Comparison of ENCODE assay signal across 7 mouse cellular contexts in the genomic region with DNA sequence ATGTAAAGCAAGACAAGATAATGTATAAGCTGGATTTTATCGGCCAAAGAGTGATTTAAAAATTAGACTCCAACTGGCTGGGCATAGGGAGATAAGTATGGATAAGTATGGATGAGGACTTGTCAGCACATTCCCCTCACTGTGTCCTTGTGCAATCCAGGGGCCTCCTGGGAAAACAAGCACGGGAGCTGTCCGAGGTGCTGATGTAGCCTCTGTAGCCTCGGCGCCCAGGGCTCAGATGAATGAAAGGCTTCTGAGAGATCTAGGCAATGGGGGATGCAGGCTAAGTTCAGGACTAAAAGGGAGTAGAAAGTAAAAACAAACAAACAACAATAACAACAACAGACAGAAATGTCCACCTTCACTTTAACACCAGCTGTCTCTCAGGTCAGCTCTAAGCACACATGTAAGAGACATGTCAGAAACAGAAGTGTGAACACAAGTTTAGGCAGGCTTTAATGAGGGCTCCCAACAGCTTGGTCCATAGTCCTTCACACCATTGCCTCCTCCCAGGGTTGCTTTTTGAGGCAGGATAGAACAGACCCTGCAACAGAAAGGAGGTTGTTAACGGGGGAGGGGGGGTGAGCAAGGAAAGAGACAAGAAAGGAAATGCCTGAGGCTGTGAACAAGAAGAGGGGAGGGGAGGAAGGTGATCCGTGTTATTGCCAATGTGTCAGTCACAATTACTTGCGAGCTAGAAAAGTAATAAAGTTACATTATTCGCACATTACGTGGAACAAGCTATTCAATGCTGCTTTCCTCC.
DNase-seq lines count a peak whose midpoint lies in the region; ATAC-seq and TF ChIP-seq lines count a peak whose summit lies in the region.

No protein-coding gene starts in this region.

- TF ChIP-seq POLR2A in cerebellum, adult 2 months (IDR thresholded peaks at IDR 0.05; ENCODE audit: borderline replicate concordance, insufficient read depth, low read length), result no peak

- peak; percentile 62; the same call in 1 of the 2 replicates for ATAC-seq in lung, embryonic 14.5 days (ENCODE audit: insufficient read depth)
- ATAC-seq in forebrain, embryonic 16.5 days, result peak; percentile 57; the same call in 1 of the 2 replicates
- no peak for ATAC-seq in neural tube, embryonic 11.5 days (ENCODE audit: insufficient read depth, low FRiP score, low TSS enrichment)

- H3K27ac ChIP-seq in lung, embryonic 14.5 days (ENCODE audit: low read depth), result no peak overlapping the region
- H3K27ac ChIP-seq in forebrain, embryonic 16.5 days (ENCODE audit: low read length), result no peak overlapping the region
- no peak overlapping the region for H3K27ac ChIP-seq in neural tube, embryonic 11.5 days (ENCODE audit: low read depth, low read length)
- H3K27ac ChIP-seq in cerebellum, adult 2 months (ENCODE audit: insufficient read depth, low read length), result no peak overlapping the region

- DNase-seq in lung, embryonic 14.5 days, result peak; percentile 89
- DNase-seq in lung, adult 18-20 months, result no peak
- DNase-seq in adrenal gland, postnatal 10 days, result peak; percentile 68
- peak; percentile 75 for DNase-seq in neural tube, embryonic 11.5 days (ENCODE audit: low spot score)
- no peak for DNase-seq in frontal cortex, postnatal 14 days (ENCODE audit: low spot score in 2 of 2)
- DNase-seq in cerebellum, adult 2 months, result no peak

- no peaks in the 10 kb centered on the region for H3K9me3 ChIP-seq in lung, embryonic 14.5 days (ENCODE audit: low read depth, low read length)
- no peaks in the 10 kb centered on the region for H3K9me3 ChIP-seq in forebrain, embryonic 16.5 days (ENCODE audit: control insufficient read depth, low read length)
- H3K9me3 ChIP-seq in neural tube, embryonic 11.5 days (ENCODE audit: control insufficient read depth, low read length), result no peaks in the 10 kb centered on the region

- no peaks in the 10 kb centered on the region for H3K4me1 ChIP-seq in lung, embryonic 14.5 days (ENCODE audit: insufficient read depth)
- peaks cover 11% of the 10 kb centered on the region for H3K4me1 ChIP-seq in forebrain, embryonic 16.5 days (replicated peaks; ENCODE audit: control insufficient read depth, insufficient read depth, low read length)
- H3K4me1 ChIP-seq in neural tube, embryonic 11.5 days (ENCODE audit: control insufficient read depth, insufficient read depth, low read length), result no peaks in the 10 kb centered on the region
- peaks cover 17% of the 10 kb centered on the region for H3K4me1 ChIP-seq in cerebellum, adult 2 months (ENCODE audit: control insufficient read depth, insufficient read depth, low read length)

- WGBS in lung, embryonic 14.5 days, result 40% methylated on average over 10 of the region's 10 CpGs
- WGBS in forebrain, embryonic 16.5 days, result 33% methylated on average over 10 of the region's 10 CpGs
- 41% methylated on average over 10 of the region's 10 CpGs for WGBS in neural tube, embryonic 11.5 days
- WGBS in cerebellum, adult 2 months, result 73% methylated on average over 10 of the region's 10 CpGs

- no peak overlapping the region for H3K4me3 ChIP-seq in lung, embryonic 14.5 days (ENCODE audit: low read depth, low read length)
- H3K4me3 ChIP-seq in forebrain, embryonic 16.5 days (replicated peaks; ENCODE audit: low read length), result no peak overlapping the region
- no peak overlapping the region for H3K4me3 ChIP-seq in neural tube, embryonic 11.5 days (ENCODE audit: low read depth, low read length)
- no peak overlapping the region for H3K4me3 ChIP-seq in cerebellum, adult 2 months (replicated peaks; ENCODE audit: insufficient read depth, low read depth, low read length)

- H3K36me3 ChIP-seq in lung, embryonic 14.5 days (ENCODE audit: insufficient read depth), result no peaks in the 10 kb centered on the region
- H3K36me3 ChIP-seq in forebrain, embryonic 16.5 days (ENCODE audit: control insufficient read depth, insufficient read depth), result no peaks in the 10 kb centered on the region
- no peaks in the 10 kb centered on the region for H3K36me3 ChIP-seq in neural tube, embryonic 11.5 days (ENCODE audit: control insufficient read depth, insufficient read depth, low read length)

- H3K9ac ChIP-seq in lung, embryonic 14.5 days, result no peak overlapping the region
- no peak overlapping the region for H3K9ac ChIP-seq in forebrain, embryonic 16.5 days (replicated peaks; ENCODE audit: low read depth, low read length)
- H3K9ac ChIP-seq in neural tube, embryonic 11.5 days (ENCODE audit: low read length), result no peak overlapping the region

- TF ChIP-seq CTCF in lung, embryonic 14.5 days (IDR thresholded peaks at IDR 0.05; ENCODE audit: low read depth), result no peak
- no peak for TF ChIP-seq CTCF in cerebellum, adult 2 months (IDR thresholded peaks at IDR 0.05; ENCODE audit: borderline replicate concordance, insufficient read depth, low read depth, low read length)

- no peaks in the 10 kb centered on the region for H3K27me3 ChIP-seq in lung, embryonic 14.5 days (ENCODE audit: insufficient read depth, low read length)
- no peaks in the 10 kb centered on the region for H3K27me3 ChIP-seq in forebrain, embryonic 16.5 days (replicated peaks; ENCODE audit: control insufficient read depth, insufficient read depth, low read length)
- no peaks in the 10 kb centered on the region for H3K27me3 ChIP-seq in neural tube, embryonic 11.5 days (ENCODE audit: control insufficient read depth, insufficient read depth, low read length)
- no peaks in the 10 kb centered on the region for H3K27me3 ChIP-seq in cerebellum, adult 2 months (ENCODE audit: control insufficient read depth, insufficient read depth, low read length)

- no peak overlapping the region for H3K4me2 ChIP-seq in lung, embryonic 14.5 days
- H3K4me2 ChIP-seq in forebrain, embryonic 16.5 days (ENCODE audit: low read length), result no peak overlapping the region
- no peak overlapping the region for H3K4me2 ChIP-seq in neural tube, embryonic 11.5 days (ENCODE audit: low read depth)

Comparison
In these comparisons a context has a peak if more than half of its experiments do, and no peak if none do; other contexts are left out.
1. DNase-seq: peak in lung, embryonic 14.5 days (single experiment), adrenal gland, postnatal 10 days (single experiment) and neural tube, embryonic 11.5 days (single experiment); none in lung, adult 18-20 months (0 of 2), frontal cortex, postnatal 14 days (0 of 2) and cerebellum, adult 2 months (0 of 2).